Mouse (Mus musculus): ENCODE data around the gene Cysltr1. TPM values are rescaled to one million over a fixed set of nuclear protein-coding genes. Genes with fewer than 3 reads are reported as not detected.

The Cysltr1 gene
- polyA plus RNA-seq, 1 experiment from 2014 or later, result 1.8 TPM

- Histone ChIP-seq H3K4me3 (replicated peaks) (no peak overlapping the region), H3K36me3 (no peaks in the 10 kb centered on the region), H3K27me3 (no peaks in the 10 kb centered on the region), H3K4me2 (replicated peaks) (no peak overlapping the region), H3K27ac (replicated peaks) (no peak overlapping the region), H3K4me1 (no peaks in the 10 kb centered on the region), H3K9me3 (replicated peaks) (no peaks in the 10 kb centered on the region), H3K9ac (no peak overlapping the region)
- no peak for ATAC-seq (ENCODE audit: insufficient number of reproducible peaks, low FRiP score, low TSS enrichment, low read depth)
Observed at GRCm38 (mm10) chrX:106580410-106580809, 23.1 kb downstream of the Cysltr1 start.

GRCm38 (mm10) chrX:106578966-106579365 is 24.5 kb downstream of the Cysltr1 start:
- Histone ChIP-seq H3K27ac (replicated peaks) (no peak overlapping the region), H3K9ac (no peak overlapping the region), H3K4me1 (no peaks in the 10 kb centered on the region), H3K4me2 (replicated peaks) (no peak overlapping the region), H3K9me3 (replicated peaks) (no peaks in the 10 kb centered on the region), H3K4me3 (replicated peaks) (no peak overlapping the region), H3K36me3 (no peaks in the 10 kb centered on the region), H3K27me3 (no peaks in the 10 kb centered on the region)
- no peak for ATAC-seq (ENCODE audit: insufficient number of reproducible peaks, low FRiP score, low TSS enrichment, low read depth)
- WGBS, result 33% methylated on average over 3 of the region's 3 CpGs

GRCm38 (mm10) chrX:106555457-106555856 is 48.0 kb downstream of the Cysltr1 start:
- Histone ChIP-seq H3K4me2 (replicated peaks) (no peak overlapping the region), H3K9ac (no peak overlapping the region), H3K27ac (replicated peaks) (no peak overlapping the region), H3K4me3 (replicated peaks) (no peak overlapping the region), H3K9me3 (replicated peaks) (no peaks in the 10 kb centered on the region), H3K4me1 (no peaks in the 10 kb centered on the region), H3K27me3 (no peaks in the 10 kb centered on the region), H3K36me3 (no peaks in the 10 kb centered on the region)
- no peak for ATAC-seq (ENCODE audit: insufficient number of reproducible peaks, low FRiP score, low TSS enrichment, low read depth)
- WGBS, result 69% methylated on average over 2 of the region's 2 CpGs

- H3K27me3 ChIP-seq, result no peaks in the 10 kb centered on the region
- H3K9me3 ChIP-seq (replicated peaks), result no peaks in the 10 kb centered on the region
- H3K27ac ChIP-seq (replicated peaks), result no peak overlapping the region
- no peaks in the 10 kb centered on the region for H3K36me3 ChIP-seq
- H3K4me1 ChIP-seq, result no peaks in the 10 kb centered on the region
- no peak overlapping the region for H3K9ac ChIP-seq
- 34% methylated on average over 3 of the region's 3 CpGs for WGBS
- H3K4me3 ChIP-seq (replicated peaks), result no peak overlapping the region
- ATAC-seq (ENCODE audit: insufficient number of reproducible peaks, low FRiP score, low TSS enrichment, low read depth), result no peak
- no peak overlapping the region for H3K4me2 ChIP-seq (replicated peaks)
Observed at GRCm38 (mm10) chrX:106536359-106536758, 67.1 kb downstream of the Cysltr1 start.

Other genes with a start within 250 kb of the Cysltr1 start
- 10.2 and 13.0 TPM in 2 replicates for gene Fndc3c1, start 118.3 kb downstream of the Cysltr1 start, polyA plus RNA-seq (2015; fragmentation: Nextera tagmentation; extraction: Ambion mirVana)
- 0.12 TPM in 1 of 2 replicates, not detected in the other for gene Gm5127, start 20.5 kb downstream of the Cysltr1 start, polyA plus RNA-seq (2015; fragmentation: Nextera tagmentation; extraction: Ambion mirVana)
- 68.5 and 73.5 TPM in 2 replicates for gene Rtl3, start 237.0 kb upstream of the Cysltr1 start, polyA plus RNA-seq (2015; fragmentation: Nextera tagmentation; extraction: Ambion mirVana)

Data from embryonic facial prominence, embryonic 15.5 days (tissue).